Mouse (Mus musculus): Measurements from ENCODE around the gene Rpl31. TPM values are rescaled to one million over a fixed set of nuclear protein-coding genes. Genes with fewer than 3 reads are reported as not detected.

Gene Rpl31
- 385 and 410 TPM in 2 replicates for polyA plus RNA-seq (2016; fragmentation: Nextera tagmentation; extraction: Ambion mirVana)

DNA sequence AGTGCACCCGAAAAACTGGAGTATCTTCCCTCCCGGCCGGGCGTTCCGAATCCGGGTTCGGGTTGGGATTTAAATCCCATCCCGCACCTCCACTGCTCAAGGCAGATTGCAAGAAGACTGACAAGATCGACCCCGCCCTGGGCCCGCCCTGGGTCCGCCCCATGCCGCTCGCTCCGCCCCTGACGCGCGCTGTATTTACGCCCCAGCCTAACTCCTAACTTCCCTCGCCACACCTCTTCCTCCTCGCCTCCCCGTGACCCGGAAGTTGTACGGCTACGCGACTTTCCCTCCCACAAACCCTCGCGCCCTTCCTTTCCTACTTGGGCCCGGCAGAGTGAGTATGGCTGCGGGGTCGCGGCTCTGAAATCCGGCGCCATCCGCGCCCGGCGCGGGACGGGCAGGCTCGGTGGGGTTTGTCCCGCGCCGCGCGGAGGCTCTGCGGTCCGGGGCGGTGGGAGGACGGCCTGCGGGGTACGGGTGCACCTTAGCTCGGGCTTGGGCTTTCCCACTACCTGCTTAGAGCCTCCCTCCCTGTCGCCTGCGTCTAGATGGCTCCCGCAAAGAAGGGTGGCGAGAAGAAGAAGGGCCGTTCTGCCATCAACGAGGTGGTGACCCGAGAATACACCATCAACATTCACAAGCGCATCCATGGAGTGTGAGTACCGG is at the start of gene Rpl31:
TSS of gene Rpl31 (plus strand) at position 242 of the 666 bp plus-strand sequence.
- ATAC-seq (ENCODE audit: low FRiP score, low read depth), result peak; percentile 99
- Histone ChIP-seq H3K4me2 (replicated peaks) (peak within 1 kb of the TSS; percentile 89), H3K36me3 (peaks cover 32% of the 10 kb centered on the region), H3K27ac (peak within 1 kb of the TSS; percentile 79), H3K4me1 (peaks cover 20% of the 10 kb centered on the region), H3K4me3 (peak within 1 kb of the TSS; percentile 59), H3K9ac (peak within 1 kb of the TSS; percentile 80), H3K27me3 (replicated peaks) (no peaks in the 10 kb centered on the region), H3K9me3 (no peaks in the 10 kb centered on the region)
- under 1% methylated on average over 62 of the region's 62 CpGs for WGBS

DNA sequence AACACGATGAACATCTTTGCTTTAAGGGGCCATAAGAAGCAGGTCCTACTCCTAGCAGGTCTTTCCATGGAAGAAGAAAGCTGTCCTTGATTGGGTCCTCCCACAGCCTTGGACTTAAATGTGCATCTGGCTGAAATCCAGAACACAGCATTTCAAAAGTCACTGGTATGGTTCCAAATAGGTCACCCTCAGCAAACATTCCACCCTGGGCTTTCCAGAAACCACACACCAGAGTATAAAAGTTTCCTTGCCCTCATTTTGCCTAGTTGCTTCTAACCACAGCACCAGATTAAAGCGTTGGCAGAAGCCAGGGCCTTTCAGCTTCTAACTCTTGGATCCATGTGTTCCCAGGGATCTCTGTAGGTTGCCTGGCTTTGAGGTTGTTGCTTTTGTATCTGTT is 49.7 kb upstream of the Rpl31 start:
- 92% methylated on average over 2 of the region's 2 CpGs for WGBS
- no peak for ATAC-seq (ENCODE audit: low FRiP score, low read depth)
- no peak overlapping the region for H3K4me3 ChIP-seq
- H3K27me3 ChIP-seq (replicated peaks), result no peaks in the 10 kb centered on the region
- H3K9me3 ChIP-seq, result no peaks in the 10 kb centered on the region
- H3K36me3 ChIP-seq, result no peaks in the 10 kb centered on the region
- H3K9ac ChIP-seq, result no peak overlapping the region
- no peak overlapping the region for H3K4me2 ChIP-seq (replicated peaks)
- H3K4me1 ChIP-seq, result no peaks in the 10 kb centered on the region
- H3K27ac ChIP-seq, result no peak overlapping the region

DNA sequence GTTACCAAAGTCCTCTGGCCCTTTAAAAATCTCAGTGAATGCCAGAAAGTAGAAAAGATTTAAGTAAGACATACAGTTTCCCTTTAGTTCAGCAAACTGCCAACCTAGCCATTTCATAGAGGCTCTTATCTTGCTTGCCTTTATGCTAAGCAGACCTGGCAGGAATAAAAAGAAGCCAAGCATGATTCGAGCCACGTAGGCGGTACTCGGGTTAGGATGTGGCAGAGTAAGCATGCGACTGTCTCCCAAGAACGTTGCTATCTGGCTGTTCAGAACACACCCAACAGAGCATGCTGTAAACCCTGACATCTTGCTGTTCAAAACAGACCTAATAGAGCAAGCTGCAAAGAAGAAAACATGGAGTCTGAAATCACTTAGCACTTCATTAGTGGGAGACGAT is 48.8 kb upstream of the Rpl31 start:
- Histone ChIP-seq H3K27ac (no peak overlapping the region), H3K9ac (no peak overlapping the region), H3K27me3 (replicated peaks) (no peaks in the 10 kb centered on the region), H3K4me3 (no peak overlapping the region), H3K4me2 (replicated peaks) (no peak overlapping the region), H3K9me3 (no peaks in the 10 kb centered on the region), H3K4me1 (no peaks in the 10 kb centered on the region), H3K36me3 (no peaks in the 10 kb centered on the region)
- 82% methylated on average over 7 of the region's 7 CpGs for WGBS
- ATAC-seq (ENCODE audit: low FRiP score, low read depth), result no peak

DNA sequence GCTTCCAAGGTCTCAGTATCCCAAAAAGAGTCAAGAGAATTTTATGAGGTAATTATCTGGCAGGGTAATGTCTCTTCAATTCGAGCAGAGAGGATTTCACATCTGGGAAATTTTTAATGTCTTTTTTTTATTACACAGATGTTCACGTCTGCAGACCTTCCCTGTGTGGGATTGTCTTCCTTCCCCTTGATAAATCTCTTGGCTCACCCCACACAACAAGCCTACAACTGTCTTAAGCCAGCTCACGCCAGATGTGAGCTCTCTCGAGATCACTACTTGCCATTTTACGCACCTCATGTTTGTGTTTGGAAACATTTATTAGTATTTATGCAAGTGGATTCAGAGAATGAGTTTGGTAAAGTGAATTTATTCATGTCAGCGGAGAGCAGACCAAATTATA is 45.7 kb upstream of the Rpl31 start:
- WGBS, result 77% methylated on average over 6 of the region's 6 CpGs

DNA sequence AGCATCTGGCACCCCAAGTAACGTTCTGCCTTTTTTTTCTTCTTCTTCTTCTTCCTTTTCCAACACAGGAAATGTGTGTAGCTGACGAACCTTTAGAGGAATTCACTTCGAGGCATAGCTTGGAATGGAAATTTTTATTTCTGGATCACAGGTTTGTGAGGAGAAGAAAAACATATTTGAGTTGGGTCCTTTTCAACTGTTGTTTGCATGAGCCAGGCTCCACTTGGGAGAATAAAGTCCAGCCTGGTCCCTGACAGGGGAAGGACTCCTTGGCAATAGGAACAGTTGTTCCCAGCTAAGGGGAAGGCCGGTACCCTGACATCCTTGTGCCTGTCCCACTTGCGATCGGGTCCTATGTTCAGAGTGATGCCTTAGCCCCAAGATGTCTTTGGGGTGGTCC is 42.4 kb upstream of the Rpl31 start:
- no peak overlapping the region for H3K4me3 ChIP-seq
- no peak for ATAC-seq (ENCODE audit: low FRiP score, low read depth)
- no peaks in the 10 kb centered on the region for H3K27me3 ChIP-seq (replicated peaks)
- H3K4me2 ChIP-seq (replicated peaks), result no peak overlapping the region
- no peaks in the 10 kb centered on the region for H3K36me3 ChIP-seq
- 95% methylated on average over 6 of the region's 6 CpGs for WGBS
- no peaks in the 10 kb centered on the region for H3K4me1 ChIP-seq
- no peak overlapping the region for H3K27ac ChIP-seq
- H3K9me3 ChIP-seq, result no peaks in the 10 kb centered on the region
- no peak overlapping the region for H3K9ac ChIP-seq

More for the DNA sequence above, 45.7 kb upstream of the Rpl31 start:
- Histone ChIP-seq H3K27ac (no peak overlapping the region), H3K36me3 (no peaks in the 10 kb centered on the region), H3K9me3 (no peaks in the 10 kb centered on the region), H3K4me1 (no peaks in the 10 kb centered on the region), H3K9ac (no peak overlapping the region), H3K4me2 (replicated peaks) (no peak overlapping the region), H3K27me3 (replicated peaks) (no peaks in the 10 kb centered on the region), H3K4me3 (no peak overlapping the region)
- no peak for ATAC-seq (ENCODE audit: low FRiP score, low read depth)

DNA sequence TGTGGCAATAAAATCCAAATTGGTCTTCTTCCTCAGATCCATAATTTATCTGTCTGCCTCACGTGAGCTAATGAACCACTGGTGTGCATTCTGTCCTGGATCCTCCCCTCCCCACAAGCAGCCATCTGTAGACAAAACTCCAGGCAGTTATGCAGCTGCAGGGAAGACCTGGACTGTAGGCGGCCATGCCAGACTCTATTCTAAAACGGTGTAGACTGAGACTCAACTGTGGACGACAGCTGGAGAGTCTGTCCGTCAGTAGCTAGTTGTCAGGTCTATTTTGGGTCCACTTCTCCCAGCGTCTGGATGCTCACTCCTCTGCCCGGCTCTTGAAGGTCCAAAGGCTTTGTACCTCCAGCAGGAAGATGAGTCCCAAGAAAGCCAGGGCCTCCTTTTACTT is 40.1 kb upstream of the Rpl31 start:
- no peaks in the 10 kb centered on the region for H3K9me3 ChIP-seq
- no peaks in the 10 kb centered on the region for H3K27me3 ChIP-seq (replicated peaks)
- H3K4me2 ChIP-seq (replicated peaks), result no peak overlapping the region
- no peak overlapping the region for H3K4me3 ChIP-seq
- 72% methylated on average over 7 of the region's 7 CpGs for WGBS
- no peaks in the 10 kb centered on the region for H3K36me3 ChIP-seq
- no peak for ATAC-seq (ENCODE audit: low FRiP score, low read depth)
- no peak overlapping the region for H3K27ac ChIP-seq
- no peak overlapping the region for H3K9ac ChIP-seq
- no peaks in the 10 kb centered on the region for H3K4me1 ChIP-seq

DNA sequence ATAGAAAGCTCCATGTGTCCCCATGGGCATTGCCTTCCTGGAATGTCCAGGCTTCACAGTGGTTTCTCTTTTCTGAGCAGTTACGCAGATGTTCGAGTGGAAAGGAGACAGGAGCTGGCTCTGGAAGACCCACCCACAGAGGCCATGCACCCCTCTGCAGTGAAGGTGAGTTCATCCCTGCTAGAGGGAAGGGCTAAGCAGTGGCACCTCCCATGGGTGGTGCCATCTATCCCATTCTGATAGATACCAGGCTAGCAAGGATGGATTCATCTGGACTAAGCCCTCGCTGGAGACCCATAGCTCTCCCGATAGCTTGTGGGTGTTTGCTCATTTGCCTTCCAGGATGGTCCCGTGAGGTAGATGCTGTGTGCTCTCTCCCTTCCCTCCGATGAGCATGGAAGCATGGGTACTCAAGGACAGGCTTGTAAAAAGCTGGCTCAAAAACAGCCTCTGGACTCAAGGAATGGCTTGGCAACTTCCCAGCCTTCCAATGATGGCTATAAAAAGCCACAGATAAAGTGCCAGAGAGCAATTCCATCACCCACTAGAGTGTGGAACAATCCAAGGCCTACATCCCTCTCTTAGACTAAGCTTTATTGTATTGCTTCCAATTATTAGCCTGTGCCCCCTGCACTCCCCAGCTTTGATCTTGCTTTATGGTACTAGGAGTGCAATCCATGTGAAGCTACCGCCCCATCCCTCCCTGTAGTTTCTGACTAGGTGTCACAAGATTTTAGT is 36.6 kb upstream of the Rpl31 start:
- peaks cover 5% of the 10 kb centered on the region; the same call in 1 of the 2 replicates for H3K4me1 ChIP-seq
- 54% methylated on average over 7 of the region's 7 CpGs for WGBS
- H3K27me3 ChIP-seq (replicated peaks), result no peaks in the 10 kb centered on the region
- no peak overlapping the region for H3K9ac ChIP-seq
- H3K4me2 ChIP-seq (replicated peaks), result no peak overlapping the region
- no peak overlapping the region for H3K4me3 ChIP-seq
- no peak overlapping the region for H3K27ac ChIP-seq
- no peaks in the 10 kb centered on the region for H3K9me3 ChIP-seq
- no peak for ATAC-seq (ENCODE audit: low FRiP score, low read depth)
- no peaks in the 10 kb centered on the region for H3K36me3 ChIP-seq

DNA sequence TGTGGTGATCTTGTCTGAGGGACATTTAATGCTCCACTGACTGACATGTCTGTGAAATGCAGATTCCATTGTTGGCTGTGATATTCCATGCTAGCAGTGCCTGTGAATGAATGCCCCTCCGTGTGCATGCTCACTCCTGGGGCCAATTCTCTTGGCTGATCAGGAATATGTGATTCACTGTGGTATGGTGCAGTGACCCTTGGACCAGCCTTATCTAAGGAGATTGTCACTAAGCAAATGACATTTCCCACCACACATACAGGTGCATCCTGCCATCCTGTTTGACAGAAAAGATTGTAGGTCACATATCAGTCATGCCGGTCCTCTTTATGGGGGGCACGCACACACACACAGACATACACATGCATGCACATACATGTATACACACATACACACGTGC is 35.2 kb upstream of the Rpl31 start:
- H3K4me1 ChIP-seq, result peaks cover 5% of the 10 kb centered on the region; the same call in 1 of the 2 replicates
- no peak for ATAC-seq (ENCODE audit: low FRiP score, low read depth)
- WGBS, result 88% methylated on average over 4 of the region's 4 CpGs

DNA sequence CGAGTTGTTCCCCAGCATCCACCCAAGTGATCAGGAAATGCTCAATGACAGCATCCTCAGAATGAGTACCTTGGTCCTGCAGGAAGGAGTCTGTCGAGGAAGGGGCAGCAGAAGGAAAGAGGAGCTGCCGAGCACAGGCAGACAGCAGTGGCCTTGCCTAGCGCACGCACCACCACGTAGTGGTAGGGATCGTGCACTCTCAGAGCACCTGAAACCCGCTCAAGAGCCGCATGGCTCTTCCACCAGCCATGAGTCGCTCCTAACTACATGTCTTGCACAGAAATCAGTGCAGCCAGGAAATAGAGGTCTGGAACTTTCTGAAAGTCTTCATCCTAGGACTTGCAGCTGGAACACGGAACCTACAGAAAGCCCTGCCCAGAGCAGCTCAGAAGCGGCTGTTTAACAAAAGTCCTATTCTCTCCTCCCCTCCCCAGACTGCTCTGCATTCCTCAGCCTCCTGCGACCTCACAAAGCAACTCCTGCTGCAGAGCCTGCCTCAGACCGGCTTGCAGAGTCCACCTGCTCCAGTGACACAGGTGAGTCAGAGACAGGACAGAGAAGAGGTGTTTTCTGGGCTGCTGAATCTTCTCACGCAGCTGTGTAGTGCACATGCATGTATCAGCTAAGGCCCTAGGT is 32.0 kb upstream of the Rpl31 start:
- 25% methylated on average over 15 of the region's 15 CpGs for WGBS
- no peak overlapping the region for H3K9ac ChIP-seq
- no peaks in the 10 kb centered on the region for H3K9me3 ChIP-seq
- H3K36me3 ChIP-seq, result no peaks in the 10 kb centered on the region
- H3K4me1 ChIP-seq, result peaks cover 5% of the 10 kb centered on the region; the same call in 1 of the 2 replicates
- no peak for ATAC-seq (ENCODE audit: low FRiP score, low read depth)
- no peak overlapping the region for H3K4me3 ChIP-seq
- H3K27me3 ChIP-seq (replicated peaks), result no peaks in the 10 kb centered on the region; the same call in 1 of the 2 replicates
- no peak overlapping the region for H3K4me2 ChIP-seq (replicated peaks)
- H3K27ac ChIP-seq, result no peak overlapping the region

More for the DNA sequence above, 35.2 kb upstream of the Rpl31 start:
- H3K9me3 ChIP-seq, result no peaks in the 10 kb centered on the region
- H3K27ac ChIP-seq, result no peak overlapping the region
- H3K36me3 ChIP-seq, result no peaks in the 10 kb centered on the region
- no peak overlapping the region for H3K9ac ChIP-seq
- no peaks in the 10 kb centered on the region; the same call in 1 of the 2 replicates for H3K27me3 ChIP-seq (replicated peaks)
- H3K4me2 ChIP-seq (replicated peaks), result no peak overlapping the region
- no peak overlapping the region for H3K4me3 ChIP-seq

DNA sequence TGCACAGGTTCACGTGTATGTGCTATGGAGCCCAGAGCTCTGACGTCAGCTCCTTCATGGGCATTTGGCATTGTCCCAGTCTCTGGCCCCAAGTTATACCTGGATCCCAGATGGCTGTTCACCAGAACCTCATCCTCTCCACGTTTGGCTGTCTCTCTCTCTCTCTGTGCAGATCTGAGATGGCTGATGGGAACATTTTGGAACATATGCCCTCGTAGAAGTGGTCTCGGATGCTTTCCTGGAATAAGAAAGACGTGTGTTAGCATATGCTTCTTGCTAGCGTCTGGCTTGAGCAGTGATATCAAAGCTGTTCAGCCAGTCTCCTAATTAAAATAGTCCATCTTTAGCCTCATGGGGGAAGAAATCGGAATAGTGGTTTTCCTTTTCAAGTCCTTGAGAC is 30.9 kb upstream of the Rpl31 start:
- no peak overlapping the region for H3K27ac ChIP-seq
- H3K36me3 ChIP-seq, result no peaks in the 10 kb centered on the region
- H3K9ac ChIP-seq, result no peak overlapping the region
- H3K9me3 ChIP-seq, result no peaks in the 10 kb centered on the region
- no peak for ATAC-seq (ENCODE audit: low FRiP score, low read depth)
- no peaks in the 10 kb centered on the region; the same call in 1 of the 2 replicates for H3K27me3 ChIP-seq (replicated peaks)
- 87% methylated on average over 8 of the region's 8 CpGs for WGBS
- H3K4me1 ChIP-seq, result peaks cover 5% of the 10 kb centered on the region; the same call in 1 of the 2 replicates
- H3K4me2 ChIP-seq (replicated peaks), result no peak overlapping the region
- no peak overlapping the region for H3K4me3 ChIP-seq

DNA sequence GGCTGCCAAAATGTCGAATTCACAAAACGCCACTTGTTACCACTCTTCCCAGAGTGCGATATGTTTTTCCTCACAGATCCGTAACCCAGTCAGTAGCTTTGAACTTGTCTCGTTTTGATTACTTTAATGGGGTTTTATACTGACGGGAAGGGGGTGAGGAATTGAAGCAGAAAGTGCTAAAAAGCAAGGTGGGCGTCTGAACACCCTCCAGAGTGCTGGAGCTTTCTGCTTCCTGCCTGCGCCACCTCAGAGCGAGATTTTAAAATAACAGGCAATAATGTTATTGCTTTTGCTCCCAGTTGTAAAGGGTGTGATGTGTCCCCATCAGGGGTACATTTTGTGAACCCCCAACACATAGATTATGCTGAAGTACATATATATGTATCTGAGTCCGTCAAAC is 28.8 kb upstream of the Rpl31 start:
- WGBS, result 77% methylated on average over 10 of the region's 10 CpGs
- Histone ChIP-seq H3K36me3 (no peaks in the 10 kb centered on the region), H3K27ac (no peak overlapping the region), H3K4me2 (replicated peaks) (no peak overlapping the region), H3K4me3 (no peak overlapping the region), H3K4me1 (peaks cover 5% of the 10 kb centered on the region; the same call in 1 of the 2 replicates), H3K9ac (no peak overlapping the region), H3K27me3 (replicated peaks) (no peaks in the 10 kb centered on the region; the same call in 1 of the 2 replicates), H3K9me3 (no peaks in the 10 kb centered on the region)
- no peak for ATAC-seq (ENCODE audit: low FRiP score, low read depth)

DNA sequence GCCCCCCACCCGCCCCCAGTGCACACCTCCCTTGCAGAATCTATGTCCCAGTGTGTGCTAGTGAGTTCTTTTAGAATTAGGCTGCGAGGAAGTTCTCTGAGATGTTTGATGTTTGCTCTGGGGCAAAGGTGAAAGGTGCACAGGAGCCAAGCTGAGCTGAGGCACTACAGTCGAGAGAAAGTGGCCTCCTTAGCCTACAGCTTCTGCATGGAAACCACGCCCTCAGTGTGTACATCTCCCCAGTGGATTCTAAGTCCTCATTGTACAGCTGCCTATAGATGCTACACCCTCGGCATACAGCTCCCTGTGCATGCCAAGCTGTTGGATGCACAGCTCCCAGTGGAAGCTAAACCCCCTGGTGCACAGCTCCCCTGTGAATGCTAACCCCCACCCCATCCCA is 28.2 kb upstream of the Rpl31 start:
- WGBS, result 66% methylated on average over 5 of the region's 5 CpGs
- H3K9me3 ChIP-seq, result no peaks in the 10 kb centered on the region
- H3K36me3 ChIP-seq, result no peaks in the 10 kb centered on the region
- H3K4me2 ChIP-seq (replicated peaks), result no peak overlapping the region
- no peaks in the 10 kb centered on the region; the same call in 1 of the 2 replicates for H3K27me3 ChIP-seq (replicated peaks)
- no peak for ATAC-seq (ENCODE audit: low FRiP score, low read depth)
- H3K4me3 ChIP-seq, result no peak overlapping the region
- no peak overlapping the region for H3K9ac ChIP-seq
- peaks cover 5% of the 10 kb centered on the region; the same call in 1 of the 2 replicates for H3K4me1 ChIP-seq
- no peak overlapping the region for H3K27ac ChIP-seq

Measured in neural tube, embryonic 12.5 days (tissue).